Mouse (Mus musculus) megakaryocyte, embryonic 14.5 days (primary cell): ENCODE data around the gene Muc5b.

ENCODE experiments used
- FLI1 ChIP-seq: IDR thresholded peaks from 2 replicates; pipeline ENCODE4 v1.6.1; 2012; ENCODE audit warnings: low read length, inconsistent platforms, mixed read lengths
- GATA1 ChIP-seq: IDR thresholded peaks from 3 replicates; pipeline ENCODE4 v1.6.1; 2012; ENCODE audit warnings: mixed read lengths, low read length, inconsistent platforms, borderline replicate concordance

- TF ChIP-seq GATA1: no peak
- no peak for TF ChIP-seq FLI1
Observed at GRCm38 (mm10) chr7:141815361-141815760, 23.5 kb upstream of the Muc5b start.
